Mouse (Mus musculus) liver (tissue): Measurements from ENCODE around the gene Kdm2b.

ENCODE experiments used
- DNase-seq: peaks from one replicate; pipeline ENCODE4 v3.0.0-alpha.2; 2020; ENCODE audit warnings: mixed read lengths

Gene Kdm2b

GRCm38 (mm10) chr5:122824450-122824849, 165.2 kb downstream of the Kdm2b start:
- no peak for DNase-seq

- no peak for DNase-seq
Observed at GRCm38 (mm10) chr5:122823976-122824375, 165.6 kb downstream of the Kdm2b start.

GRCm38 (mm10) chr5:122822441-122822840, 167.2 kb downstream of the Kdm2b start:
- no peak for DNase-seq

- DNase-seq, result no peak
Observed at GRCm38 (mm10) chr5:122821524-122821885, 168.1 kb downstream of the Kdm2b start.

- DNase-seq, result peak; percentile 96
Observed at GRCm38 (mm10) chr5:122820777-122821523, 168.7 kb downstream of the Kdm2b start, which contains the start of gene Anapc5. Gene Anapc5, minus strand, starts transcription at chr5:122821339.
